9 mouse cellular contexts compared by ENCODE assay signal in the genomic region with DNA sequence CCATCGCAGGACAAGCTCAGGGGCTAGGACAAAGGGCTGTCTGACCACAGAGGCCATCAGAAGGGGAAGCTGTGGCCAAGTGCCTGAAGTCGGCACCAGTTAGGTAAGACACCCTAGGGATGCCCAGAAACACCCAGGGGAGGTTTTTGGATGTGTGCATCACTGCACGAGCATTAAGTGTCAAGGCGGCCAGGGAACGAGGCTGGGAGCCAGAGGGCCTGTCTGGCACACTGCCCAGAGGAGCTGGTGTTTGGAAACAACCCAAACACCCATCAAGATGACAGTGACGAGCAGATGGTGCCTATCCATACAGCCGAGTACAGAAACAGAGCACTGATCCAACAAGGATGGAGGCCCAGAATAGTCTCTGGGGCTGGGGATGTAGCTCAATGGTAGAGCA.
A peak's percentile ranks its signal among the peaks of the same experiment; 100 is the strongest.
DNase-seq lines count a peak whose midpoint lies in the region; ATAC-seq and TF ChIP-seq lines count a peak whose summit lies in the region.
"Had no signal": no experiment of that assay in that cellular context is flagged by ENCODE, and none has a peak within 500 bp of the region (broad histone marks: within the 10 kb centered on the region; RNA-seq: fewer than 3 reads in every experiment).

No protein-coding gene starts in this region.

- H3K4me2 ChIP-seq in lung, embryonic 16.5 days (ENCODE audit: low read depth, low read length): no peak overlapping the region
- H3K4me2 ChIP-seq: limb, embryonic 15.5 days had no signal

- H3K9ac ChIP-seq in lung, embryonic 16.5 days (ENCODE audit: low read length): no peak overlapping the region
- H3K9ac ChIP-seq: limb, embryonic 15.5 days had no signal

- H3K4me3 ChIP-seq in kidney, adult 2 months (ENCODE audit: insufficient read depth, low read depth, low read length): no peak overlapping the region
- H3K4me3 ChIP-seq in lung, embryonic 16.5 days (ENCODE audit: low read length): no peak overlapping the region
- no peak overlapping the region for H3K4me3 ChIP-seq in thymus, adult 2 months (ENCODE audit: control insufficient read depth, insufficient read depth, low read length)
- H3K4me3 ChIP-seq: limb, embryonic 15.5 days had no signal

- H3K27me3 ChIP-seq in kidney, adult 2 months (replicated peaks; ENCODE audit: control insufficient read depth, insufficient read depth, low read length): no peaks in the 10 kb centered on the region
- H3K27me3 ChIP-seq in lung, embryonic 16.5 days (ENCODE audit: control insufficient read depth, insufficient read depth, low read depth, low read length): no peaks in the 10 kb centered on the region
- no peaks in the 10 kb centered on the region for H3K27me3 ChIP-seq in thymus, adult 2 months (ENCODE audit: control insufficient read depth, insufficient read depth, low read length)

- H3K9me3 ChIP-seq in lung, embryonic 16.5 days (ENCODE audit: control insufficient read depth, low read length): no peaks in the 10 kb centered on the region
- H3K9me3 ChIP-seq: limb, embryonic 15.5 days had no signal

- 62% methylated on average over 7 of the region's 7 CpGs for WGBS in kidney, adult 2 months
- WGBS in lung, embryonic 16.5 days: 28% methylated on average over 7 of the region's 7 CpGs
- WGBS in thymus, adult 2 months: 53% methylated on average over 7 of the region's 7 CpGs

- H3K36me3 ChIP-seq in kidney, adult 2 months (ENCODE audit: control insufficient read depth, insufficient read depth, low read length): no peaks in the 10 kb centered on the region
- no peaks in the 10 kb centered on the region for H3K36me3 ChIP-seq in lung, embryonic 16.5 days (ENCODE audit: control insufficient read depth, insufficient read depth, low read length)
- no peaks in the 10 kb centered on the region for H3K36me3 ChIP-seq in thymus, adult 2 months (ENCODE audit: control insufficient read depth, insufficient read depth, low read length)
- H3K36me3 ChIP-seq: limb, embryonic 15.5 days had no signal

- H3K27ac ChIP-seq in kidney, adult 2 months (ENCODE audit: insufficient read depth, low read depth, low read length): no peak overlapping the region
- no peak overlapping the region for H3K27ac ChIP-seq in lung, embryonic 16.5 days (ENCODE audit: low read length)
- H3K27ac ChIP-seq in thymus, adult 2 months (ENCODE audit: control insufficient read depth, insufficient read depth, low read length): no peak overlapping the region
- H3K27ac ChIP-seq: limb, embryonic 15.5 days had no signal

- no peak for TF ChIP-seq CTCF in kidney, adult 2 months (conservative IDR thresholded peaks at IDR 0.05; ENCODE audit: insufficient read depth, insufficient read length, low read depth, low read length)
- TF ChIP-seq CTCF in thymus, adult 2 months (IDR thresholded peaks at IDR 0.05; ENCODE audit: borderline replicate concordance, control insufficient read depth, extremely low read depth, insufficient read depth, low read length, poor library complexity): no peak

- TF ChIP-seq POLR2A in kidney, adult 2 months (IDR thresholded peaks at IDR 0.05; ENCODE audit: low read depth, low read length): no peak
- no peak for TF ChIP-seq POLR2A in thymus, adult 2 months (IDR thresholded peaks at IDR 0.05; ENCODE audit: control insufficient read depth, extremely low read depth, insufficient read depth, low read length, poor library complexity)

- peak; percentile 72 for ATAC-seq in lung, embryonic 16.5 days (ENCODE audit: low read depth)
- no peak for ATAC-seq in CD4-positive, CD25-positive, alpha-beta regulatory T cell, adult 4 months

- no peaks in the 10 kb centered on the region for H3K4me1 ChIP-seq in kidney, adult 2 months (ENCODE audit: control insufficient read depth, insufficient read depth, low read length)
- peaks cover 22% of the 10 kb centered on the region for H3K4me1 ChIP-seq in lung, embryonic 16.5 days (replicated peaks; ENCODE audit: control insufficient read depth, insufficient read depth, low read length)
- peaks cover 11% of the 10 kb centered on the region for H3K4me1 ChIP-seq in thymus, adult 2 months (replicated peaks; ENCODE audit: control insufficient read depth, insufficient read depth, low read length)

- peak; percentile 24 for DNase-seq in kidney, adult 2 months
- no peak for DNase-seq in kidney, postnatal 25 days
- DNase-seq in 3T3-L1 (ENCODE audit: low read depth, low spot score) (peak; percentile 66), NIH3T3 (ENCODE audit: low read depth) (peak; percentile 37)
- no peak for DNase-seq in thymus, postnatal 10 days (ENCODE audit: low spot score in 2 of 2)
- DNase-seq in thymus, adult 2 months: no peak

Comparison
In these comparisons a context has a peak if more than half of its experiments do, and no peak if none do; other contexts are left out.
1. DNase-seq: peak in kidney, adult 2 months (single experiment), 3T3-L1 (single experiment) and NIH3T3 (single experiment); none in kidney, postnatal 25 days (0 of 2), thymus, postnatal 10 days (0 of 2) and thymus, adult 2 months (single experiment).